Mouse (Mus musculus) heart, embryonic 11.5 days (tissue): ENCODE data around the gene Dnah7a. TPM values are rescaled to one million over a fixed set of nuclear protein-coding genes. Genes with fewer than 3 reads are reported as not detected.
"Not testable (repeated sequence)": the region's sequence is repeated elsewhere in the genome, so short reads cannot be mapped to it uniquely, and the experiment has no call there.

Source experiments
- ATAC-seq: fragments of 200-750 bp; cut with Nextera tagmentation; replicated peaks from 2 replicates; pipeline ENCODE4 v1.8.0; 2017; ENCODE audit warnings: moderate library complexity; ENCODE audit not compliant: insufficient number of reproducible peaks, low FRiP score, low TSS enrichment
- H3K27ac ChIP-seq: fragments of 300-500 bp; sonication (generic); 2 replicates; pipeline ENCODE4 v1.5.1; 2014; ENCODE audit warnings: mild to moderate bottlenecking, low read depth, low read length
- H3K27me3 ChIP-seq: fragments of 300-500 bp; sonication (generic); 2 replicates; pipeline ENCODE4 v1.6.1; 2014; ENCODE audit warnings: mild to moderate bottlenecking, low read length, mixed read lengths; ENCODE audit not compliant: control insufficient read depth, insufficient read depth
- H3K36me3 ChIP-seq: fragments of 300-500 bp; sonication (generic); 2 replicates; pipeline ENCODE4 v1.6.1; 2014; ENCODE audit warnings: mild to moderate bottlenecking, low read length, moderate library complexity, mixed read lengths; ENCODE audit not compliant: control insufficient read depth, insufficient read depth
- H3K4me1 ChIP-seq: fragments of 300-500 bp; sonication (generic); 2 replicates; pipeline ENCODE4 v1.6.1; 2014; ENCODE audit warnings: low read length; ENCODE audit not compliant: control insufficient read depth, insufficient read depth
- H3K4me2 ChIP-seq: fragments of 300-500 bp; sonication (generic); 2 replicates; pipeline ENCODE4 v1.6.1; 2014; ENCODE audit warnings: mild to moderate bottlenecking, moderate library complexity
- H3K4me3 ChIP-seq: fragments of 300-500 bp; sonication (generic); 2 replicates; pipeline ENCODE4 v1.5.1; 2014; ENCODE audit warnings: low read depth, low read length
- H3K9ac ChIP-seq: fragments of 300-500 bp; sonication (generic); 2 replicates; pipeline ENCODE4 v1.6.1; 2014; ENCODE audit warnings: mild to moderate bottlenecking, low read depth, low read length, moderate library complexity
- H3K9me3 ChIP-seq: fragments of 300-500 bp; sonication (generic); replicated peaks from 2 replicates; pipeline ENCODE4 v1.6.1; 2016; ENCODE audit warnings: low read length; ENCODE audit not compliant: control insufficient read depth
- WGBS: fragments of 180-500 bp; shearing (Covaris S2); extraction: QIAGEN DNeasy Blood & Tissue Kit; methylation state at CpG from one replicate; pipeline ENCODE4 v1.1.7; 2014; ENCODE audit not compliant: insufficient replicate concordance; 5-methylcytosine and 5-hydroxymethylcytosine counted together
- microRNA-seq: library from miRNA; unstranded; fragments of <30 nt; microRNA quantifications from one replicate; pipeline ENCODE4, GENCODE M21; 2016; ENCODE audit warnings: borderline number of aligned reads
- polyA plus RNA-seq: library from polyadenylated mRNA; unstranded; fragments of >200 nt; fragmentation: Nextera tagmentation; extraction: Ambion mirVana; gene quantifications from 2 replicates; pipeline ENCODE4 v1.2.1, GENCODE M21; 2014

Dnah7a gene
- polyA plus RNA-seq, 1 experiment from 2014 or later: 1.3 TPM

- Histone ChIP-seq H3K9me3 (no peaks in the 10 kb centered on the region), H3K9ac (no peak overlapping the region), H3K36me3 (no peaks in the 10 kb centered on the region), H3K4me1 (no peaks in the 10 kb centered on the region), H3K4me3 (no peak overlapping the region), H3K27me3 (no peaks in the 10 kb centered on the region), H3K4me2 (no peak overlapping the region), H3K27ac (no peak overlapping the region)
- WGBS: 79% methylated on average over 6 of the region's 6 CpGs
- ATAC-seq: no peak
These were observed 322.4 kb downstream of the Dnah7a start for GRCm38 (mm10) chr1:53384085-53384688.

- H3K4me3 ChIP-seq: no peak overlapping the region
- no peaks in the 10 kb centered on the region for H3K36me3 ChIP-seq
- no peaks in the 10 kb centered on the region for H3K9me3 ChIP-seq
- no peaks in the 10 kb centered on the region for H3K4me1 ChIP-seq
- no peak overlapping the region for H3K9ac ChIP-seq
- no peak overlapping the region for H3K4me2 ChIP-seq
- ATAC-seq: no peak
- H3K27ac ChIP-seq: no peak overlapping the region
- WGBS: 83% methylated on average over 3 of the region's 3 CpGs
- no peaks in the 10 kb centered on the region for H3K27me3 ChIP-seq
These were observed 328.9 kb downstream of the Dnah7a start for GRCm38 (mm10) chr1:53377731-53378130.

GRCm38 (mm10) chr1:53375965-53376364, 330.6 kb downstream of the Dnah7a start:
- H3K9me3 ChIP-seq, H3K4me2 ChIP-seq, ATAC-seq, H3K27ac ChIP-seq, H3K9ac ChIP-seq, H3K36me3 ChIP-seq, H3K4me3 ChIP-seq, H3K4me1 ChIP-seq, H3K27me3 ChIP-seq: not testable (repeated sequence)
- 85% methylated on average over 2 of the region's 2 CpGs for WGBS

- no peaks in the 10 kb centered on the region for H3K9me3 ChIP-seq
- ATAC-seq: no peak
These were observed 347.6 kb downstream of the Dnah7a start for GRCm38 (mm10) chr1:53358988-53359387.

DNA sequence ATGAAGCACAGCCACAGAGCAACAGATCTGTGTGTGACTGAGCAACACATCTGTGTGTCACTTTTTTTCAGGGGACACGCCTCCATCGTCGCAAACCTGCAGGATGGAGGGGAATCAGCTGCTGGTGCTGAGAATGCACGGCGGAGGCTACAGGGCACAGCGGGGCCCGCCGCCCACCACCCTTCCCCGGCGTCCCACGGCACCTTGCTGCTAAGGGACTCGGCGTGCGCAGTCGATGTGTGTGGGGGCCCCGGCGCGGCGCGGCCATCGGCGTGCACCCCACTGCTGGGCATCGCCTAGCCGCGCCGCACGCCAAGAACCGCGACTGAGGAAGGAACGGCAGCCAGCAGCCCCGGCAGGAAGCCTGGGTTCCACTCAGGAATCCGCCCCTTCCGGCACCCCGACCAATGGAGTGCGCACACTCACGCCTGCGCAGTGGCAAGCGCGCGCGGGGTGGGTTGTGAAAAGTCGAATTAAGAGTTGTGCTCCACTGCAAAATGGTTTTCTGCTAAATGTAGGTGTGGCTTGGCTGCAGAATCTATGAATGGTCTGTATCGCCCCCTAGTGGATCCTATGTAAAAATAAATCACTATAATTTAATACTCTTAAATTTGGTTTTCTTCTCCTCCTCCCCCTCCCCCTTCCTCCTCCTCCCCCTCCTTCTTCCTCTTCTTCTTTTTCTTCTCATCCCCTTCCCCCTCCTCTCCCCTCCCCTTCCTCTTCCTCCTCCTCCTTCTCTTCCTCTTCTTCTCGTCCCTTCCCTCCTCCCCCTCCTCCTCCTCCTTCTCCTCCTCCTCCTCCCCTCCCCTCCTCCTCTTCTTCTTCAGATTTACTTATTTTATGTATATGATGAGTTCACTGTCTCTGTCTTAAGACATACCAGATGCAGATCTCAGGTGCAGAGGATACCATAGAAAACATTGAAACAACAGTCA, 354.0 kb downstream of the Dnah7a start, which contains the start of the genes Asdurf, Gm28551 and Asnsd1:
Gene Asdurf (minus strand): TSS at position 293 of the 935 bp plus-strand sequence.
Gene Gm28551 (minus strand): TSS at position 341 of the 935 bp plus-strand sequence.
Gene Asnsd1 (minus strand): TSS at position 426 of the 935 bp plus-strand sequence.
- Histone ChIP-seq H3K4me2 (peak within 1 kb of the TSS; percentile 71), H3K36me3 (peaks cover 8% of the 10 kb centered on the region), H3K4me1 (peaks cover 6% of the 10 kb centered on the region; the same call in 1 of the 2 replicates), H3K9me3 (no peaks in the 10 kb centered on the region), H3K27ac (peak within 1 kb of the TSS; percentile 86), H3K9ac (peak within 1 kb of the TSS; percentile 96), H3K4me3 (peak within 1 kb of the TSS; percentile 84), H3K27me3 (no peaks in the 10 kb centered on the region)
- ATAC-seq: peak; percentile 99
- under 1% methylated on average over 44 of the region's 44 CpGs for WGBS

More at GRCm38 (mm10) chr1:53358988-53359387, 347.6 kb downstream of the Dnah7a start:
- no peak overlapping the region for H3K4me3 ChIP-seq
- H3K36me3 ChIP-seq: no peaks in the 10 kb centered on the region
- no peaks in the 10 kb centered on the region for H3K4me1 ChIP-seq
- H3K9ac ChIP-seq: no peak overlapping the region
- H3K27me3 ChIP-seq: no peaks in the 10 kb centered on the region
- no peak overlapping the region for H3K27ac ChIP-seq
- H3K4me2 ChIP-seq: no peak overlapping the region

Small RNAs within 50 kb of the gene (microRNA-seq; reads per million reads assigned to microRNA genes)
- gene Gm25240: not detected

Other genes with a start within 250 kb of the Dnah7a start
- 17.2 and 18.6 TPM in 2 replicates for gene Stk17b, start 78.4 kb upstream of the Dnah7a start, polyA plus RNA-seq